Comparison of ENCODE assay signal across 19 mouse cellular contexts in the genomic region with DNA sequence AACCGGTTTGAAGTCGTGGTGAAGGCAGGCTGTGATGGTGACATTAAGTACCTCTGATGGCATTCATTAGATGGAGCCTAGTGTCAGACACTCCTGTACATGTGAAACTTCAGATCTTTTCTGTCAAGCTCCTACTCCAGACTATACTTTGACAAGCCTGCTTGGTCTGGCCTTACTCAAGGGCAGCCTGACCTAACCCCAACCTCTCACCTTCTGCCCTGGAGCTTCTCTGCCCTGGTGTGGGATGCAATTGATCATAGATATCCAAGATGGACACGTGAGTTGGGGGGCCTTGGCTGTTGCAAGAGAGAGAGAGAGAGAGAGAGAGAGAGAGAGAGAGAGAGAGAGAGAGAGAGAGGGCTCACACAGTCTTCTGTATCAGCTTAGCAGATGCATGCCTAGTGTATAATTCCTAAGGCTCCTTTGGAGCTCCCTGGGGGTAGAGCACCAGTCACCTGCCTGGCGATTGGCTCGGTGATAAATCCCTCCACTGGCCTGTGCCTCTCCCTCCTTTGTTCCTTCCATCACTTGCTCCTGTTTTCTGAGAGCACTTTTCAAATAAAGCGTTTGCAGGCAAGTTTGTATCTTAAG.
"Had no signal": no experiment of that assay in that cellular context is flagged by ENCODE, and none has a peak within 500 bp of the region (broad histone marks: within the 10 kb centered on the region; RNA-seq: fewer than 3 reads in every experiment).

No protein-coding gene starts in this region.

- H3K4me2 ChIP-seq: limb, embryonic 12.5 days; liver, embryonic 13.5 days; lung, embryonic 15.5 days; midbrain, embryonic 12.5 days; neural tube, embryonic 13.5 days had no signal

- H3K27ac ChIP-seq: kidney, postnatal 0 days; liver, embryonic 13.5 days; lung, embryonic 15.5 days; midbrain, embryonic 12.5 days; neural tube, embryonic 13.5 days had no signal

- H3K9me3 ChIP-seq: limb, embryonic 12.5 days; liver, embryonic 13.5 days; lung, embryonic 15.5 days; midbrain, embryonic 12.5 days; neural tube, embryonic 13.5 days had no signal

- DNase-seq: kidney, adult 9 months; kidney, postnatal 36 days; layer of hippocampus, adult 9-11 months; layer of hippocampus, postnatal 36 days; liver; liver, embryonic 13.5 days; liver, postnatal 0 days; lung, postnatal 14 days; retina, postnatal 1 day; right cerebral cortex, postnatal 4 days; spleen, adult 18-20 months; thymus, adult 2 months; thymus, postnatal 4 days had no signal

- H3K4me3 ChIP-seq: limb, embryonic 12.5 days; liver, embryonic 13.5 days; lung, embryonic 15.5 days; midbrain, embryonic 12.5 days; neural tube, embryonic 13.5 days had no signal

- H3K36me3 ChIP-seq: limb, embryonic 12.5 days; liver, embryonic 13.5 days; lung, embryonic 15.5 days; midbrain, embryonic 12.5 days; neural tube, embryonic 13.5 days had no signal

- H3K9ac ChIP-seq: limb, embryonic 12.5 days; liver, embryonic 13.5 days; liver, postnatal 0 days; lung, embryonic 15.5 days; midbrain, embryonic 12.5 days; neural tube, embryonic 13.5 days had no signal

- H3K27me3 ChIP-seq: liver, embryonic 13.5 days; lung, embryonic 15.5 days had no signal

- H3K4me1 ChIP-seq: liver, embryonic 13.5 days had no signal

- ATAC-seq: liver, postnatal 0 days; midbrain, embryonic 16.5 days had no signal
